Mouse (Mus musculus) forebrain, embryonic 11.5 days (tissue): ENCODE results near the gene Ap1s3. TPM values are rescaled to one million over a fixed set of nuclear protein-coding genes. Genes with fewer than 3 reads are reported as not detected.

ENCODE experiments used
- ATAC-seq: fragments of 200-750 bp; cut with Nextera tagmentation; replicated peaks from 2 replicates; pipeline ENCODE4 v1.8.0; 2017; ENCODE audit warnings: moderate TSS enrichment; ENCODE audit not compliant: low FRiP score
- DNase-seq: peaks from one replicate; pipeline ENCODE4 v3.0.0-alpha.2; 2017; ENCODE audit warnings: low spot score
- H3K27ac ChIP-seq: fragments of 300-500 bp; sonication (generic); 2 replicates; pipeline ENCODE4 v1.5.1; 2014; ENCODE audit warnings: low read depth, low read length
- H3K27me3 ChIP-seq: fragments of 300-500 bp; sonication (generic); 2 replicates; pipeline ENCODE4 v1.6.1; 2014; ENCODE audit warnings: mild to moderate bottlenecking, low read length, mixed read lengths; ENCODE audit not compliant: control insufficient read depth, insufficient read depth
- H3K36me3 ChIP-seq: fragments of 300-500 bp; sonication (generic); 2 replicates; pipeline ENCODE4 v1.6.1; 2014; ENCODE audit warnings: mild to moderate bottlenecking, low read length, moderate library complexity, mixed read lengths; ENCODE audit not compliant: control insufficient read depth, insufficient read depth
- H3K4me1 ChIP-seq: fragments of 300-500 bp; sonication (generic); replicated peaks from 2 replicates; pipeline ENCODE4 v1.6.1; 2014; ENCODE audit warnings: low read length, mixed read lengths; ENCODE audit not compliant: control insufficient read depth, insufficient read depth
- H3K4me2 ChIP-seq: fragments of 300-500 bp; sonication (generic); 2 replicates; pipeline ENCODE4 v1.6.1; 2014; ENCODE audit warnings: low read depth, mild to moderate bottlenecking, low read length, moderate library complexity, mixed read lengths; ENCODE audit not compliant: severe bottlenecking
- H3K4me3 ChIP-seq: fragments of 300-500 bp; sonication (generic); 2 replicates; pipeline ENCODE4 v1.5.1; 2014; ENCODE audit warnings: low read depth, low read length
- H3K9ac ChIP-seq: fragments of 300-500 bp; sonication (generic); 2 replicates; pipeline ENCODE4 v1.6.1; 2014; ENCODE audit warnings: low read length
- H3K9me3 ChIP-seq: fragments of 300-500 bp; sonication (generic); 2 replicates; pipeline ENCODE4 v1.6.1; 2016; ENCODE audit warnings: low read length, mixed read lengths; ENCODE audit not compliant: control insufficient read depth
- WGBS: fragments of 180-500 bp; shearing (Covaris S2); extraction: QIAGEN DNeasy Blood & Tissue Kit; methylation state at CpG from one replicate; pipeline ENCODE4 v1.1.7; 2014; 5-methylcytosine and 5-hydroxymethylcytosine counted together
- polyA plus RNA-seq: library from polyadenylated mRNA; unstranded; fragments of >200 nt; fragmentation: Nextera tagmentation; extraction: Ambion mirVana; gene quantifications from 2 replicates; pipeline ENCODE4 v1.2.1, GENCODE M21; 2014

The Ap1s3 gene
- polyA plus RNA-seq = 0.17 TPM in 1 of 2 replicates, not detected in the other

- Histone ChIP-seq H3K9me3 (no peaks in the 10 kb centered on the region), H3K27ac (no peak within 1 kb of the TSS), H3K4me1 (peaks cover 4% of the 10 kb centered on the region; the same call in 1 of the 2 replicates), H3K36me3 (no peaks in the 10 kb centered on the region), H3K9ac (peak within 1 kb of the TSS; percentile 56), H3K27me3 (peaks cover 8% of the 10 kb centered on the region), H3K4me2 (peak within 1 kb of the TSS; percentile 96), H3K4me3 (peak within 1 kb of the TSS; percentile 62)
- DNase-seq (peak; percentile 86), ATAC-seq (peak; percentile 92)
- WGBS = under 1% methylated on average over 51 of the region's 51 CpGs
These were observed at the start of gene Ap1s3 for GRCm38 (mm10) chr1:79671543-79672337. TSS of gene Ap1s3 (minus strand) at chr1:79671972.

- Histone ChIP-seq H3K4me2 (no peak overlapping the region), H3K27ac (no peak overlapping the region), H3K9ac (no peak overlapping the region), H3K27me3 (no peaks in the 10 kb centered on the region), H3K9me3 (no peaks in the 10 kb centered on the region), H3K4me3 (no peak overlapping the region), H3K36me3 (no peaks in the 10 kb centered on the region), H3K4me1 (no peaks in the 10 kb centered on the region)
- DNase-seq (no peak), ATAC-seq (no peak)
- WGBS = 91% methylated on average over 13 of the region's 13 CpGs
These were observed 42.6 kb upstream of the Ap1s3 start for GRCm38 (mm10) chr1:79714152-79714923.

GRCm38 (mm10) chr1:79713081-79713480 is 41.3 kb upstream of the Ap1s3 start:
- H3K9ac ChIP-seq = no peak overlapping the region
- WGBS = 90% methylated on average over 5 of the region's 5 CpGs
- H3K36me3 ChIP-seq = no peaks in the 10 kb centered on the region
- H3K9me3 ChIP-seq = no peaks in the 10 kb centered on the region
- no peak overlapping the region for H3K4me2 ChIP-seq
- no peak overlapping the region for H3K27ac ChIP-seq
- ATAC-seq (no peak), DNase-seq (no peak)
- no peaks in the 10 kb centered on the region for H3K4me1 ChIP-seq
- no peak overlapping the region for H3K4me3 ChIP-seq
- no peaks in the 10 kb centered on the region for H3K27me3 ChIP-seq

- ATAC-seq = no peak
- H3K27me3 ChIP-seq = no peaks in the 10 kb centered on the region
- no peaks in the 10 kb centered on the region for H3K9me3 ChIP-seq
- DNase-seq = no peak
- H3K36me3 ChIP-seq = no peaks in the 10 kb centered on the region
- no peak overlapping the region for H3K4me2 ChIP-seq
- H3K4me3 ChIP-seq = no peak overlapping the region
- H3K4me1 ChIP-seq = no peaks in the 10 kb centered on the region
- 89% methylated on average over 18 of the region's 18 CpGs for WGBS
- H3K27ac ChIP-seq = no peak overlapping the region
- no peak overlapping the region for H3K9ac ChIP-seq
These were observed 39.7 kb upstream of the Ap1s3 start for GRCm38 (mm10) chr1:79711147-79712126.

GRCm38 (mm10) chr1:79710678-79711077 is 38.9 kb upstream of the Ap1s3 start:
- H3K36me3 ChIP-seq = no peaks in the 10 kb centered on the region
- H3K4me1 ChIP-seq = no peaks in the 10 kb centered on the region
- ATAC-seq = no peak
- no peak overlapping the region for H3K9ac ChIP-seq
- H3K4me2 ChIP-seq = no peak overlapping the region
- no peaks in the 10 kb centered on the region for H3K9me3 ChIP-seq
- H3K27ac ChIP-seq = no peak overlapping the region
- no peak for DNase-seq
- no peak overlapping the region for H3K4me3 ChIP-seq
- 79% methylated on average over 4 of the region's 4 CpGs for WGBS
- no peaks in the 10 kb centered on the region for H3K27me3 ChIP-seq

- Histone ChIP-seq H3K4me3 (no peak overlapping the region), H3K9ac (no peak overlapping the region), H3K36me3 (no peaks in the 10 kb centered on the region), H3K27me3 (no peaks in the 10 kb centered on the region), H3K4me2 (no peak overlapping the region), H3K27ac (no peak overlapping the region), H3K4me1 (no peaks in the 10 kb centered on the region), H3K9me3 (no peaks in the 10 kb centered on the region)
- 86% methylated on average over 8 of the region's 8 CpGs for WGBS
- no peak for DNase-seq
- ATAC-seq = no peak
These were observed 38.4 kb upstream of the Ap1s3 start for GRCm38 (mm10) chr1:79710216-79710615.

- H3K27ac ChIP-seq = no peak overlapping the region
- H3K9ac ChIP-seq = no peak overlapping the region
- H3K36me3 ChIP-seq = no peaks in the 10 kb centered on the region
- ATAC-seq = no peak
- no peak for DNase-seq
- no peaks in the 10 kb centered on the region for H3K4me1 ChIP-seq
- H3K9me3 ChIP-seq = no peaks in the 10 kb centered on the region
- no peak overlapping the region for H3K4me2 ChIP-seq
- no peak overlapping the region for H3K4me3 ChIP-seq
- WGBS = 91% methylated on average over 9 of the region's 9 CpGs
- no peaks in the 10 kb centered on the region for H3K27me3 ChIP-seq
These were observed 35.6 kb upstream of the Ap1s3 start for GRCm38 (mm10) chr1:79707383-79707782.

- Histone ChIP-seq H3K27ac (no peak overlapping the region), H3K27me3 (no peaks in the 10 kb centered on the region), H3K4me1 (no peaks in the 10 kb centered on the region), H3K9me3 (no peaks in the 10 kb centered on the region), H3K4me2 (no peak overlapping the region), H3K36me3 (no peaks in the 10 kb centered on the region), H3K9ac (no peak overlapping the region), H3K4me3 (no peak overlapping the region)
- DNase-seq = no peak
- 86% methylated on average over 3 of the region's 3 CpGs for WGBS
- ATAC-seq = no peak
These were observed 34.9 kb upstream of the Ap1s3 start for GRCm38 (mm10) chr1:79706707-79707106.
